Mouse (Mus musculus) urinary bladder, postnatal 25 days (tissue): ENCODE measurements around the gene Rfx2.

ENCODE experiments used
- DNase-seq: peaks from one replicate; pipeline ENCODE4 v3.0.0; 2022; ENCODE audit warnings: low spot score

Rfx2 gene

DNA sequence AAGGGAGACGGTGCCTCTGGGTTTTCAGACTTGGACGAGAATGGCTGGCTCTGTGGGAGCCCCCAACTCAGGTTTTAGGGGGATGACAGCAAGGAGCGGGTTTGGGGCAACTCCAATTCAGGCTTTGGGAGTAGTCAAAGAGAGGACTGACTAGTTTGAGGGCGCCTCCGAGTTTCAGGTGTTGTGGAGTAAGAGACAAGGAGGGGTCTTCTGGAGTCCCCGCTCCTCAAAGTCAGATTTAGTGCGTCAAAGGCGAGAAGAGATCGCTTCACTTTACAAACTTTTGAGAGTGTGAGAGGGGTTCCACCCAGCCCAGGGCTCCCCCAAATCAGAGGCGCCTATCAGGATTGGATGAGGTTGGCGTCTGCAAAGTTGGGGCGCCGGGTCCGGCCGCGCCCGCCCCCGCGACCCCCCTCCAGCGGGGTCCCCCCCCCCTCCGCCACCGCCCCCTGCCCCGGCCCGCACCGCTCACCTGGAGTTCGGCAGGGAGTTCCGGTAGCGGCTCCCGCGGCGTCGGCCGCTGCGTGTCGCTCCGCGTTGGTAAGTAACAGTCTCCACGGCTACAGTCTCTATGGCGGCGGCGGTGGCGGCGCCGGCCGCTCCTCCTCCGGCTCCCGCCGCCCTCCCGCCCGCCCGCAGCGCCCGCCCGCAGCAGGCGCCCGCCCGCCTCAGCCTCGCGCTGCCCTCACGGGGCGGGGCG is at the start of gene Rfx2:
TSS of gene Rfx2 (minus strand) at position 603 of the 700 bp plus-strand sequence.
- peak; percentile 24 for DNase-seq

- DNase-seq: no peak
Observed at GRCm38 (mm10) chr17:56877426-56877825, 46.6 kb upstream of the Rfx2 start.

DNA sequence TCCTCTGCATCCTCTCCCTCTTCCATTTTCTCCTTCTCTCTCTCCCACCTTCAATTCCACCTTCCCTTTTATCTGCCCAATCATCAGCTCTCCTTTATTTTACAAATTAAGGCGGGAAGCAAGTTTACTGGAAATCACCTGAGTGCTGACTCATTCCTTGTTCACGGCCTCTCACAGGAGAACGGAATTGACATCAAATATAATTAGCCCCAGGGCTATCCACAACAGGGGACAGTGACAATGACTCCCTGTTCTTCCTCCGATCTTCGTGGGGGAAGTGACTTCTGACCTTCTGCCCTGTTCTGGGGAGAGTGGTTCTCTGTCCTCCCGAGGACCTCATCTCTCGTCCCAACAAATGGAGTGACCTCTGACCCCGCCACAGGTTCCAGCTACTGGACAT is 46.2 kb upstream of the Rfx2 start:
- no peak for DNase-seq

GRCm38 (mm10) chr17:56876465-56876864 is 45.7 kb upstream of the Rfx2 start:
- no peak for DNase-seq

DNA sequence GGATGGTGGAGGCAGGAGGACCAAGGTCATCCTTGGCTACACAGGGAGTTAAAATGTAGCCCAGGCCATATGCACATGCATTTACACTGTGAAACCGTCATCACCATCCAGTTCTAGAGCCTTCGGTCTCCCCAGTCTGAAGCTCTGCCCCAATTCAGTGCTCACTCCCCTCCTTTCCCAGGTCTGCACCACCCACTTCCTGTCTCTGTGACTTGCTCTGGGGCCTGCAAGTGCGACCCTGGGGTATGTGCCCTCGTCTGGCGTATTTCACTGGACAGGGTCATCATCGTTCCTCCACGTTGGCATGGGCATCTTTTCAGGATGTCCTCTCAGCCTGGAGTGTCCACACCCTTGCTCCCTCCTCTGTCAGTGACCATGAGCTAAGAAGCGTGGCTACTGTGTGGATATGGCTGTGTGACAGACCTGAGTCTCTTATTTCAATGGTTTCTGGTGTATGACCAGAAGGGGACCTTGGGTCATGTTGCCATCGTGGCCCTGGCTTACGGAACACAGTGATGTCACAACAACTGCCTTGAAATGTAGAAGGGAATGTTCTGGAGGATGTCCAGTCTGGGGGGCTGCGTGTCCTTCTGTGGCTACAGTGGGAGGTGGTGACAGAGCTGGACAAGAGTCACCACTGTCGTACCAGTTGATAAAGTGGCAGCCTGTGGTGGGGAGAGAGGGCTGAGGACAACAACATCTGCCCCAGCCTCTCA is 44.3 kb upstream of the Rfx2 start, which contains the start of gene 1700061G19Rik:
TSS of gene 1700061G19Rik (plus strand) at position 542 of the 716 bp plus-strand sequence.
- DNase-seq: no peak

DNA sequence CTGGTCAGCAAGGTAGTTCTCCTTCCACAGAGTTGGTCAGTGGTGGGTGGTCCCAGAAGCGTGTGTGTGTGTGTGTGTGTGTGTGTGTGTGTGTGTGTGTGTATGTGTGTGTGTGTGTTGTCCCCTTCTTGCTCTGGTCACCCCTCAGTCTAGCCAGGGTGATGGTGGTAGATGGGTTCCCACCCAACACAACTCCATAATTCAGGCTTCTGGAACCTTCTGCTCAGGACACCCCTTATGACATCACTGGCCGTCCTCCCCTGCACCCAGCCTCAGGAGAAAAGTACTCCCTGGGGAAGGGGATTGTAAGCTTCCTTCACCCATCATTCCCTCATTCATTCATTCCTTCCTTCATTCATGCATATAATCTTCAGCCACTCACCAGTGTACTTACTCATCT is 43.4 kb upstream of the Rfx2 start, which contains the start of gene Acsbg2:
TSS of gene Acsbg2 (minus strand) at position 211 of the 400 bp plus-strand sequence.
- no peak for DNase-seq

DNA sequence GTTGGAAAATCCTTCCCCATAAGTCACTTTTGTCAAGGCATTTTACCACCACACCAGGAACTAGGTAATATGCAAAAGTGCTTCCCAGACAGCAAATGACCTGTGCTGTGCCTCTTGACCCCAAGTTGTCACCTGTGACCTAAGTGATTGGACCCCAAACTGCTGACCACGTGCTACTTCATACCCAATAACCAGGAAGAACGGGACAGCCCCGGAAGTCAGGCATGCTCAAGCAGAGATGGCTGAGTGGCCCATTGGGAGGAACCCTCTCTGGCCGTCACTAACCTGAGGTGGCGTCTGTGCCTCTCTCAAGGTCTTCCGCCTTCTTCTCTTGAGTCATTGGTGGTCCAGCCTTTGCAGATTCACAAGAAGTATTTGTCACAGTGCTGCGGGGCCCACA is 41.7 kb upstream of the Rfx2 start:
- DNase-seq: no peak

DNA sequence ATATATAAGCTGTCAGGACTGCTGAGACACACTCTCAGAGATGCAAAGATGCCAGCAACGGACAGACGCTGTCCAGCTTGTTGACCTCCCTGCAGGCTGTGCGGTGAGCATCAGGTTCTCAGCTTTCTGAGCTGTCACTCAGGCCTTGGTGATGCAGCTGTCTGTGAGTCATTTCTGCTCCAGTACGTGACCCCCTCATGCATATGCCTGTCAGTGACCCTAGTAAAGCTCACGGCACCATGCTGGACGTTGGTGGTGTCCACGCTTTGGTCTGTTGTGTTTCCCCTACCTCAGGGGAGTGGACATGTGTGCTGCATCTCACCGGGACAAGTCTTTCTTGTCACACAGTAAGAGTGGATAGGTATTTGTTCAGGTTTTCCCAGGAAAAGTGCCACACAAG is 41.0 kb upstream of the Rfx2 start:
- no peak for DNase-seq

GRCm38 (mm10) chr17:56870287-56870953 is 39.6 kb upstream of the Rfx2 start:
- no peak for DNase-seq

- DNase-seq: no peak
Observed at GRCm38 (mm10) chr17:56869481-56869977, 38.7 kb upstream of the Rfx2 start.

- DNase-seq: no peak
Observed at GRCm38 (mm10) chr17:56866071-56866470, 35.3 kb upstream of the Rfx2 start.

- DNase-seq: no peak
Observed at GRCm38 (mm10) chr17:56861197-56861596, 30.4 kb upstream of the Rfx2 start.

GRCm38 (mm10) chr17:56858922-56859321 is 28.1 kb upstream of the Rfx2 start:
- DNase-seq: no peak

GRCm38 (mm10) chr17:56858216-56858615 is 27.4 kb upstream of the Rfx2 start:
- peak; percentile 77 for DNase-seq

- DNase-seq: no peak
Observed at GRCm38 (mm10) chr17:56855421-56855820, 24.6 kb upstream of the Rfx2 start.

GRCm38 (mm10) chr17:56851167-56851566 is 20.4 kb upstream of the Rfx2 start:
- no peak for DNase-seq

DNA sequence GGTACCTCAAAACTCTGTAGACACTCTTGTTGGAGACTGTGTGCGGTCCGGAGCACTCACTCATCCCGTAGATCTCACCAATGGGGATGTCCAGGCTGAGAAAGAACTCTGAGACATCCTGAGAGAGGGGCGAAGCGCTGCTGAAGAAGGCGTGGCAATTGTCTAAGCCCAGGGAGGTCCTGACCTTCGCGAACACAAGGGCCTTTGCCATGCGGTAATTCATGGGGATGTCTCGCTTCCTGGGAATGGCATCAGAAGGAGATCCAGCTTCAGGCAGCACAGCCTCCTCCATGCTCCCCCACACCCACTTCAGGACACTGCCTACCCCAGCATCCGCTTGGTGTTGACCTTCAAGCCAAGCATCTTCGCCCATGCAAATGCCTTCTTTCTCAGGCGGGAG is 18.9 kb upstream of the Rfx2 start:
- DNase-seq: no peak

DNA sequence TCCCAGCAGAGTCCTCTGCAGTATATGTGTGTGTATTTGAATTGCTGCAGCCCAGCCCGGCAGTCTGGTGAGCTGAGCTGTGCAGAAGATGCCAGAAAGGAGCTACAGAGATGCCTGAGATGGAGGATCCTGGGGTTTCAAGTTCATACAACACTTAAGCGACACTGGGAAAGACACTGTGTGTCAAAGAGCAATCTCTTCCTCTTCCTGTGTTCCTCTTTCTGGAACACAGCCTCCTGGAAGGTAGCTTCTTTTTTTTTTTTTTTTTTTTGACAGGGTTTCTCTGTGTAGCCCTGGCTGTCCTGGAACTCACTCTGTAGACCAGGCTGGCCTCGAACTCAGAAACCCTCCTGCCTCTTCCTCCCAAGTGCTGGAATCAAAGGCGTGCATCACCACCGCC is 18.0 kb upstream of the Rfx2 start:
- DNase-seq: no peak

- no peak for DNase-seq
Observed at GRCm38 (mm10) chr17:56843678-56844077, 12.9 kb upstream of the Rfx2 start.

GRCm38 (mm10) chr17:56842173-56842572 is 11.4 kb upstream of the Rfx2 start:
- no peak for DNase-seq

GRCm38 (mm10) chr17:56840524-56840923 is 9.7 kb upstream of the Rfx2 start:
- no peak for DNase-seq

DNA sequence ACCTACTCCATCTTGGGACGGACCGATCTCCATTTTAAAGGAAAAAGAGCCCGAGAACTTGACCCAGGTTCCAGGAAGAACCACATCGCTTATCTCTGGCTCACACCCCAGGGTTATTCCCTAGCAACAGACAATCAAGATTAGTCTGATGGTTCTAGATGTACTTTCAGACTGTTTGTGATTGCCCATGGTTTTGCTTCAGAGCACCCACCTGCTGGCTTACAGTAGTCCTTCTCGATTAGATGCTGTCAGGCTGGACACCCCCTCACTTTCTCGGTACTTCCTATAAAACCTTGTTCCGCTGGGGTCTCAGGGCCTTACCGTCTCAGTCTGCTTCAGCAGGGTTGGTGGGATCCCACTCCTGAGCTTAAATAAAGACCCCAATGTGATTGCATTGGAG is 5.5 kb upstream of the Rfx2 start:
- DNase-seq: no peak

DNA sequence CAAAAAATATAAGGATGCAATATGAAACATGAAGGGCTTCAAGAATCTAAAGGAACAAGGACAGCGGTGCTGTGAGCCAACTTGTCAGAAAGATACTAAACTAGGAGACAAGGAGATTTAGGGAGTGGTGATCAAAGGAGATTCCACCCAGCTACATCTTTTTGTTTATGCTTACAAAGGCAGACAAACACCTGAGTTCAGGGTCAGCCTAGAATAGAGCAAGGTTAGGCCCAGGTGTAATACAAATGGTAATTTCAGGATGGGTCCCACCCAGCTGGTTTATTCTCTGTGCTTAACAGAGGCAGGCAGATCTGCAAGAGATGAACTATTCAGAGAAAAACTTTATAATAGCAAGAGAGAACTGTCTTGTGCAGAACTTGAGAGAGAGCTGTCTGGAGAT is 2.6 kb upstream of the Rfx2 start:
- no peak for DNase-seq
